Mouse (Mus musculus) ES-Bruce4 (cell line): ENCODE measurements at regions not wholly inside any gene's neighbourhood (a gene's known extent, or its start where the extent isn't known, plus 50 kb on each side); places are given as distances from the start of the nearest gene placed in this dataset.

Experiments used
- CTCF ChIP-seq: IDR thresholded peaks from one replicate; pipeline ENCODE4 v1.8.1; 2011; ENCODE audit warnings: low read depth, low read length
- EP300 ChIP-seq: IDR thresholded peaks from 2 replicates; pipeline ENCODE4 v1.6.1; 2011; ENCODE audit warnings: low read depth, low read length; ENCODE audit not compliant: insufficient read depth

DNA sequence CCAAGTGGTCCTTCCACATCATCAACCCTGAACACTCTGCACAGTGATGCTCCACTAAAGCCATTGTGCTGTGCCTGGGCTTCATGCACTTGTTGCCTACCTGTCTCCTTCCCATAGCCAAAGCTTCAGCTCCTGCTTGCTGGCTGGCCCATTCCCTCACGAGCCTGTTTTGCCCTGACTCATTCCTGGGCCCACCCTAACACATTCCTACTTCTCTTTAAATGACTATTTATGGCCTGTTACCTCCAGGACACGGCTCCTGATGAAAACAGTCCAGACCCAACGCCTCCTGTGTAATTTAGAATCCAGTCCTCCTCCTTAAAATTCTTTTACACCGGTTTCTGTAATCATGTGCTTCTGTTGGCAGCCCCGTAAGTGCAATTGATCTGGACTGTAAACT lies 175.1 kb upstream of the Tnp1 start:
- TF ChIP-seq CTCF: no peak
- TF ChIP-seq EP300: no peak
